Mouse (Mus musculus) left cerebral cortex, postnatal 25 days (tissue): ENCODE results near the gene Thsd7b. TPM values are rescaled to one million over a fixed set of nuclear protein-coding genes. Genes with fewer than 3 reads are reported as not detected.

Source experiments
- DNase-seq, 2 experiments: peaks; one replicate each; pipeline ENCODE4 v3.0.0; 2022; ENCODE audit warnings: low spot score in 2 of 2, mixed read lengths in 1 of 2
- intact Hi-C: fragments of 180-260 bp; cut with DNase I; formaldehyde crosslinking; loops from one replicate; pipeline ENCODE4 v1.15.1; 2025
- total RNA-seq, 2 experiments: library from RNA; stranded (reverse); gene quantifications; 2 replicates each; pipeline ENCODE4 v1.2.3; 2021

Thsd7b gene
- 1 to 10 TPM; 7.9 to 9.4 TPM for total RNA-seq

GRCm38 (mm10) chr1:129272982-129273937 is at the start of gene Thsd7b:
Gene Thsd7b (plus strand): TSS chr1:129273302.
- intact Hi-C loops, result loop anchor here (10.0 kb wide), 1 partner anchor 1082 kb away; no protein-coding TSS in a partner anchor

GRCm38 (mm10) chr1:129244292-129244691 is 28.8 kb upstream of the Thsd7b start:
- peak; percentile 18 to 38 for DNase-seq
- intact Hi-C loops, result loop anchor here (5.0 kb wide), 1 partner anchor 367 kb away; no protein-coding TSS in a partner anchor

More at GRCm38 (mm10) chr1:129272982-129273937, at the start of gene Thsd7b:
- DNase-seq, result peak; percentile 57 to 59

- intact Hi-C loops, result no loop called here
- no peak for DNase-seq
Measured at GRCm38 (mm10) chr1:129250704-129251443, 22.2 kb upstream of the Thsd7b start.

GRCm38 (mm10) chr1:129266684-129267083 is 6.4 kb upstream of the Thsd7b start:
- intact Hi-C loops, result no loop called here
- DNase-seq, result no peak

GRCm38 (mm10) chr1:129304173-129304572 is 31.1 kb downstream of the Thsd7b start:
- no peak for DNase-seq
- intact Hi-C loops, result no loop called here

GRCm38 (mm10) chr1:129324388-129324787 is 51.3 kb downstream of the Thsd7b start:
- intact Hi-C loops, result no loop called here
- DNase-seq, result peak; percentile 11 to 52

GRCm38 (mm10) chr1:129324798-129325197 is 51.7 kb downstream of the Thsd7b start:
- DNase-seq, result no peak
- intact Hi-C loops, result no loop called here

- DNase-seq, result no peak
- intact Hi-C loops, result no loop called here
Measured at GRCm38 (mm10) chr1:129356631-129357030, 83.5 kb downstream of the Thsd7b start.

- intact Hi-C loops, result no loop called here
- DNase-seq, result peak in 1 of 2 experiments; percentile 4
Measured at GRCm38 (mm10) chr1:129357378-129357777, 84.3 kb downstream of the Thsd7b start.

- no peak for DNase-seq
- intact Hi-C loops, result no loop called here
Measured at GRCm38 (mm10) chr1:129363368-129363767, 90.3 kb downstream of the Thsd7b start.

GRCm38 (mm10) chr1:129364828-129365227 is 91.7 kb downstream of the Thsd7b start:
- intact Hi-C loops, result no loop called here
- no peak for DNase-seq

- intact Hi-C loops, result no loop called here
- DNase-seq, result no peak
Measured at GRCm38 (mm10) chr1:129365590-129365989, 92.5 kb downstream of the Thsd7b start.

GRCm38 (mm10) chr1:129386479-129386878 is 113.4 kb downstream of the Thsd7b start:
- no peak for DNase-seq
- intact Hi-C loops, result no loop called here

- DNase-seq, result peak in 1 of 2 experiments; percentile 18
- intact Hi-C loops, result no loop called here
Measured at GRCm38 (mm10) chr1:129411584-129411983, 138.5 kb downstream of the Thsd7b start.

GRCm38 (mm10) chr1:129421581-129421980 is 148.5 kb downstream of the Thsd7b start:
- intact Hi-C loops, result loop anchor here (2.0 to 5.0 kb wide), 2 partner anchors 63 to 239 kb away; no protein-coding TSS in a partner anchor
- peak in 1 of 2 experiments; percentile 90 for DNase-seq

GRCm38 (mm10) chr1:129464414-129464813 is 191.3 kb downstream of the Thsd7b start:
- intact Hi-C loops, result no loop called here
- DNase-seq, result no peak

GRCm38 (mm10) chr1:129473504-129473903 is 200.4 kb downstream of the Thsd7b start:
- no peak for DNase-seq
- intact Hi-C loops, result no loop called here

GRCm38 (mm10) chr1:129484266-129485031 is 211.3 kb downstream of the Thsd7b start:
- intact Hi-C loops, result loop anchor here (1.0 to 5.0 kb wide), 4 partner anchors 64 to 302 kb away; no protein-coding TSS in a partner anchor
- peak in 1 of 2 experiments; percentile 64 for DNase-seq

GRCm38 (mm10) chr1:129491136-129491535 is 218.0 kb downstream of the Thsd7b start:
- peak in 1 of 2 experiments; percentile 36 for DNase-seq
- intact Hi-C loops, result loop anchor here (2.0 to 5.0 kb wide), 2 partner anchors 701 to 858 kb away; no protein-coding TSS in a partner anchor
